Mouse (Mus musculus) cerebellum, adult 2 months (tissue): ENCODE data around the gene Gsx1.

ENCODE experiments used
- CTCF ChIP-seq: fragments of 200-500 bp; IDR thresholded peaks from 2 replicates; pipeline ENCODE4 v1.5.1; 2011; ENCODE audit warnings: low read depth, mild to moderate bottlenecking, control low read depth, low read length, moderate library complexity, borderline replicate concordance; ENCODE audit not compliant: insufficient read depth
- POLR2A ChIP-seq: fragments of 200-500 bp; IDR thresholded peaks from 2 replicates; pipeline ENCODE4 v1.6.1; 2011; ENCODE audit warnings: low read length, control low read depth, borderline replicate concordance; ENCODE audit not compliant: insufficient read depth

- TF ChIP-seq CTCF (no peak), POLR2A (no peak)
Observed at GRCm38 (mm10) chr5:147157441-147157840, 31.1 kb upstream of the Gsx1 start.
